Mouse (Mus musculus) urinary bladder, adult 18-20 months (tissue): ENCODE results near the gene Klf2.

ENCODE experiments used
- DNase-seq, 2 experiments: peaks; one replicate each; pipeline ENCODE4 v3.0.0; 2022; ENCODE audit warnings: low spot score in 2 of 2, mixed read lengths in 2 of 2

Klf2 gene

DNA sequence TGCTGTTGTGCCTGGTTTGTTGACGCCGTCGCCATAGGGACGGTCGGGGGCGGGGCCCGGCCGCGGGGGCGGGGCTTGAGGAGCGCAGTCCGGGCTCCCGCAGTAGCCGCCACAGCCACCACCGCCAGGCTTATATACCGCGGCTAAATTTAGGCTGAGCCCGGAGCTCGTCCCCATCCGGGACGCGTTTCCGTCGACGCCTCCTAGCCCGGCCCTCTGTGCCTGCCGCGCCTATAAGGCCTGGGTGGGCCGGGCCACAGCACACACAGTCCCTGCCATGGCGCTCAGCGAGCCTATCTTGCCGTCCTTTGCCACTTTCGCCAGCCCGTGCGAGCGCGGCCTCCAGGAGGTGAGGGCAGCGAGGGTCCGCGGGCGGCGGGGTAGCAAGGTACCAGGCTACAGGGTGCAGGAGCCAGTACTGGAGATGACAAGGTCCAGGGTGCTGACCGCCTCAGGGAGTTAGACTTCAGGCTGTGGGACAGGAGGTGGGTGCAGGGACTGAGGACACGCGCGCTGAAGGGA lies at the start of gene Klf2:
TSS of gene Klf2 (plus strand) at position 233 of the 522 bp plus-strand sequence.
- peak; percentile 92 to 96 for DNase-seq

DNA sequence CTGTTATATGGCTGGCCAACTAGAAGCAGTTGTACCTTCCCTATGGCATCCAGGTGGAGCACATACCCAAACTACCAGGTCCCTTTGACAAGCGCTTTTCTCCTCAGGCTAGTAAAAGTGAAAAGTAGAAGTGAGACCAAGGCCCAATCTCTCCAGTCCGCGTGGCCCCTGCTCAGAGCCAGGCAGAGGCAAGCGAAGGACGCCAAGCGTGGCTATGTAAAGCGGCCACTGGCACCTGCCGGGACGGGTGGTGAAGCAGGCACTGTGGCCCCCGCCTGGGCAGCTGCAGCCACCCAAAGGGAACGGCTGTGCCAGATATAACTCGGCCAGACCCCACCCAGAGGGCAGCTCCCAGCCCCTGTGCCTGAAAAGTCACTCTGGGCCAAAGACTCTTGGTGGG lies 48.2 kb upstream of the Klf2 start:
- no peak for DNase-seq

DNA sequence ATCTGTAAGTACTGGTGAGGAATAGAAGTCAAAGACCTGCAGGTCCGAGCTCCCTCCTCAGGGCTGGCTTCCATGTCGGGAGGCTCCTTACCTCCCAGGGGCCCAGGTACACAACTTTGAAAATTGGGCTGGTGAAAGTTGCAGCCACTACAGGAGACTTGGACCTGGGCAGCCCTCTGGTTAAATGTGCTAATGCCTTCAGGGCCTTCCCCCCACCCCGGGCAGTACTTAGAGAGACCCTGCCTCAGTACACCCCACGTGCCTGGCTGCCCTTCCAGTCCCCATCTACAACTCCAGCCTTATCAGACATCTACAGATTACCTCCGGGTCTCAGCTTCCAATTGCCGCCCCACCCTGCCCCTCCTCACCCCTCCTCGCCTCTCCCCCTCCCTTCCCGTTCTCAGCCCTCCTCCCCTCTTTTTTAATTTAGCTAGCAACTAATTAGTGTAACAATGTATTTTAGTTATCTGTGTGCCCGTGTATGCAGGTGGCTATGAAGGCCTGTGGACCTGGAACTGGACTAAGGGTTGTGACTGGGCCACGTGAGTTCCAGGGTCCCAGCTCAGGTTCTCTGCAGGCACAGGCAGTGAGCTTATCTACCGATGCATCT lies 47.7 kb upstream of the Klf2 start:
- DNase-seq, result no peak

- no peak for DNase-seq
Measured at GRCm38 (mm10) chr8:72271691-72272090, 47.1 kb upstream of the Klf2 start.

DNA sequence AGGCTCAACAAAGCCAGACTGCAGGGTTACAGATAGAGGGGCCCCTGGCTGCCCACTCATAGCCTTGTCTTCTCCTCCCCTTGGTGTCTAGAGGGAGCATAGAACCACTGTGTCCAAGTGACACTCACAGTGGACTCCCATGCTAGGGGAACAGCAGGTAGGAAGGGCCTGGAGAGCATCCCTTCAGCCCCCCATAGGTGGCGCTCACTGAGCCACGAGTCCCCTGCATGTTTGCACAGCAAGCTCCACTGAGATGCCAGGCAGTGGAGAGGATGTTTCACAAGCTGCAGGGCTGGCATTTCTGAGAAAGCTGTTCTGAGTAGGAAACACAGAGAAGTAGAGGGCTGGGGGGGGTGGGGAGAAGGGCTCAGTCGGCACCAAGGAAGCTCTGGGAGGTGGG lies 46.5 kb upstream of the Klf2 start:
- DNase-seq, result peak; percentile 26 to 47

DNA sequence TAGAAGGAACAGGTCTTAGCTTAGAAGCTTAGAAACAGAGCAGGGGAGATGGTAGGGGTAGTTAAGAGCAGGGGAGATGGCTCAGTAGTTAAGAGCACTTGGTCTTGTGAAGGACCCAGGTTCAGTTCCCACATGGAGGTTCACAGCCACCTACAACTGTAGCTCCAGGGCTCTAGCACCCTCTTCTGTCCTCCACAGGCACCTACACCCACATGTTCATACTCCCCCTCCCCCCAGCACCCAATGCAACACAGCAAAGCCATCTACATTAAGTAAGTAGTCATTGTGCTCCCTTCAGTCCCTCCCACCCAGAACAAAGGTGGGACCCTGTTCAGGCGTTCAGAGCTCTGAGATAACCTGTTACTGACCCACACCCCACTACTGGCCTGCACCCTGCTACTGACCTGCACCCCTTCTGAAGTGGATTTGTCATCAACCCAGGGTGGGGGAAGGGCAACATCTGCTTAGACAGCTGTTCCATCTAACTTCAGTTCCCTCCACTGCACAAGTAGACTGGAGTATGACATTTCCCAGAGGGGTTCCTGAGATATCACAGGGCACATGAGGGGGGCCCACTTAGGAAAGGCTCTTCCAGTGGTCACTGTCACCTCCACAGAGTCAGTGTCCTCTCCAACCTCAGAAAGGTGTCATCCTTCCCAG lies 45.6 kb upstream of the Klf2 start:
- DNase-seq, result no peak

DNA sequence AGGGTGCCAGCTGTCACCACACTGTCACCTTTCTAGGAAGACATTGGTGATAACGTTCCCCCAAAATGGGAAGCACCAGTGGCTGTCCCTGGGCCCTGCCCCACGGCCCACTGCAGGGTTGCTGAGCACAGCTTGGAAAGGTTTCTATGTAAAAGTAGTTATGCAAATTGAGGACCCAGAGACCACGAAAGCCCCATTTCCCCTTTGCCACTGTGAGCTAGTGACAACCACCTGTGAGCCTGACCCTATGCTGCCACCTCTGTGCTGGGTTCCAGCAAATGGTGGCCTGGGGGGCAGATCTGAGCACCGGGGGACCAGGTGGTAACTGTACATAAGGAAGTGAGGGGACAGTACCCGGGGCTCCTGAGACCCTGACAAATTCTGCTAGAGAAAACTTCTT lies 45.0 kb upstream of the Klf2 start:
- DNase-seq, result no peak

DNA sequence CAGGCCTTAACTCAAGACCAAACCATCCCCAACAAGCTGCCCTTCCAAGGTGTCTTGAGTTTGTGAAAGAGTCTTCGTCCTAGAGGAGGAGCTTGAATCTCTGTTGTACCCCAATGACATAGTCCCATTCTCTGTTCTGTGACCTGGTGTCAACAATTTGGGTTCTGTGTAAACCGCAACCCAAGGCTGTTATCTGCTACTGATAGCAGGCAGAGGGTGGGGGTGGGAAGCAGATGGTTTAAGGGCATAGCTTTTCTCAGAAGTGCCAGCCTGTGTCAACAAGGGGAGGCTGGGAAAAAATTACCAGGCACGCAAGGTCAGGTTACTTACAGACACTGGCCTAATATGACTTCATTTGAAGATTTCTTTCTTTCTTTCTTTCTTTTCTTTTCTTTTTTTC lies 41.6 kb upstream of the Klf2 start:
- no peak for DNase-seq

- no peak for DNase-seq
Measured at GRCm38 (mm10) chr8:72279151-72279550, 39.7 kb upstream of the Klf2 start.

- no peak for DNase-seq
Measured at GRCm38 (mm10) chr8:72281634-72282033, 37.2 kb upstream of the Klf2 start.

- no peak for DNase-seq
Measured at GRCm38 (mm10) chr8:72285285-72285684, 33.5 kb upstream of the Klf2 start.

DNA sequence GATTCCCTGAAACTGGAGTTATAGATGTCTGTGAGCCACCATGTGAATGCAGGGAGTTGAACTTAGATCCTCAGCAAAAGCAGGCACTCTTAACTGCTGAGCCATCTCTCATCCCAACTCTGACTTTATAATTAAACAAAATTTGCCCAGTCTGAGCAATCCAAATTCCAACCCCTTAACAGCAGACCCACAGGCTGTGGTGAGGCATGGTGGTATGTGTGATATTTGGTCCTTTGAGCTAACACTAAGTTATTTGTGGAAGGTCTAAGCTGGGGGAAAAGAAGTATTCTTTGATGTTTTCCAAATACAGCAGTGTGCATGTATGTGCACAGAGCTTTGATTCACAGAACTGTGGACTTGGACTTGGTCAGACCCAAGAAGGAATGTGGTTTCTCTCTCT lies 29.8 kb upstream of the Klf2 start:
- DNase-seq, result no peak

GRCm38 (mm10) chr8:72291104-72291503 lies 27.7 kb upstream of the Klf2 start:
- no peak for DNase-seq

DNA sequence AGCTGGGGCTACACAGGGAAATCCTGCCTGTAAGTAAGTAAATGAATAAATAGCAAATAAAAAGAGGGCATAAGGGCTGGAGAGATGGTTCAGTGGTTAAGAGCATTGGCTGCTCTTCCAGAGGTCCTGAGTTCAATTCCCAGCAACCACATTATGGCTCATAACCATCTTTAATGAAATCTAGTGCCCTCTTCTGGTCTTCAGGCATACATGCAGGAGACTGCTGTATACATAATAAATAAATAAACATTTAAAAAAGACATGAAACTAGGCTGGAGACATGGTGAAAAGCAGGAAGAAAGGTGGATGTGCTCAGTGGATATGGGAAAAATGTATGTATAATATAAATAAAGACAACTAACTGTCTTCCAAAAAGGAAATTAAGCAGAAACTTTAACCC lies 25.5 kb upstream of the Klf2 start:
- DNase-seq, result no peak

GRCm38 (mm10) chr8:72295125-72295524 lies 23.7 kb upstream of the Klf2 start:
- DNase-seq, result no peak

- DNase-seq, result peak in 1 of 2 experiments; percentile 63
Measured at GRCm38 (mm10) chr8:72295679-72296078, 23.2 kb upstream of the Klf2 start.

GRCm38 (mm10) chr8:72296561-72296960 lies 22.3 kb upstream of the Klf2 start:
- no peak for DNase-seq

DNA sequence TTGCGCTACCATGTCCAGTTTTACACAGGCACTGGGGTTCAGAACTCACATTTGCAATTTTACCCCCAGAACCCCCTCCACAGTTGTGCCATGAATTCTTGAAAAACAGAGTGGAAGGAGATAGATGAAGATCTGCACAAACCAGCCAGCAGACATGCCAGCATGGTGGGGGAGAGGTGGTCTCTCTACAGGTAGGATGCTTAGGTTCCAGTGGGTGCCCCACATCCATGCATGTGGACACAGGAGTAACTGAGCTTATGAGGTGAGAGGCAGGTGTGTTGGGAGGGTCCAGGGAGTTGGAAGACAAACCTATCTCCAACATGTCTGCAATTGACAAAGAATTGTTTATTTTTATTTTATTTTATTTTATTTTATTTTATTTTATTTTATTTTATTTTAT lies 19.9 kb upstream of the Klf2 start:
- no peak for DNase-seq

GRCm38 (mm10) chr8:72300654-72301400 lies 18.0 kb upstream of the Klf2 start:
- DNase-seq, result no peak

DNA sequence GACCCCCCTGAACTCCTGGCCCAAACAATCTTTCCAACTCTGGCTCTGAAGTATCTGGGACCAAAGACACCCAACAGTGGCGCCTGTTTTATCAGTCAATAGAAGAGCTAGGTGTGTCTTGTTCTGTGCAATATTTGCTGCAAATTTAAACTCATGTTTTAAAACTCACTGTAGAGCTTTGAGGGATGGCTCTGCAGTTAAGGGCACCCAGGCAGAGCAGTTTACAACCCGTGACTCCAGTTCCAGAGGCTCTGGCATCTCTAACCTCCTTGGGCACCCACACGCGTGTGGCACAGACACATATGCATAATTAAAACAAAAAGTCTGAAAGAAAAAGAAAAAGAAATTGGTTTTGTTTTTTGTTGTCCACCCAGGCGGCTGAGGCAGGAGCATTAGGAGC lies 17.3 kb upstream of the Klf2 start:
- DNase-seq, result no peak

- no peak for DNase-seq
Measured at GRCm38 (mm10) chr8:72302986-72303612, 15.7 kb upstream of the Klf2 start.

DNA sequence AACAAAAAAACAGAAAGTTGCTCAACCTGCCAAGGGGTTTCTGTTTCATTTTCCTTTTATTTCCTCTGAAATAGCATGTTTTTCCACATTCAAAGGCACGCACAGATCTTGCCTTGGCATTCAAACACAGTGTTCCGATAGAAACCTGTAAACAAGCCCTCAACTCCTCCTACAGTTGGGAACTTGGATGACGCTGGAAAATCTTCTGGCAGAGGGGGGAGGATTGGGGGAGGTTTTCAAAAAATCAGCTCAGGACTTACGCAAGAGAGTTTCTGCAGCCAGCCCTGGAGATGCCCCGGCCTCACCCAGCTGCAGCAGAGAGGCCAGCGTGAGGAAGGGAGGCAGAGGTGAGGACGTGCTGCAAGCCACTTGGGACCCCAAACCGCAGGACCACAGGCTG lies 15.2 kb upstream of the Klf2 start:
- DNase-seq, result peak; percentile 14 to 78
